Mouse (Mus musculus) heart, adult 2 months (tissue): ENCODE data around the gene Tpo.

ENCODE experiments used
- CTCF ChIP-seq: fragments of 200-600 bp; IDR thresholded peaks from 2 replicates; pipeline ENCODE4 v1.8.1; 2022; ENCODE audit warnings: antibody characterized with exemption, mild to moderate bottlenecking, moderate library complexity
- POLR2A ChIP-seq: fragments of 200-500 bp; IDR thresholded peaks from 2 replicates; pipeline ENCODE4 v1.6.1; 2011; ENCODE audit warnings: mild to moderate bottlenecking, low read depth, low read length, control low read depth; ENCODE audit not compliant: insufficient read depth

DNA sequence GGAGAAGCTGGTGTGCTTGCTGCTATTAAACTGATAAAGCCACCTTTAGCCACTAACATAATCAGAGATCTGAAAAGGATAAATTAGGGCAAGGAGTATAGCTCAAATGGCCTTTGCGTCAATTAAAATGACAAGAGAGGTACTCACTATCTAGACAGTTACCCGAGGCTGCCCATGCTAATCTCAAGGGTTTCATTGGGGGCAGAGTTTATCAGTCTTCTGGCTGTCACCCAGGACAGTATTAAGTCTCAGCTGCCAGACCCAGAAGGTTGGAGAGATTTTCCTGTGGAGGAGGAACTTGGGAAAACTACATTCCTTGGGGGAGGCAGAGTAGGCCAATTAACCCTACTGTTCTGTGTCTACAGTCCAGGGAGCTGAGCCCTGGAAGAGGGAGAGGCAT is 63.1 kb downstream of the Tpo start:
- TF ChIP-seq POLR2A (no peak), CTCF (no peak)
